Mouse (Mus musculus): Measurements from ENCODE around the gene Slc50a1. TPM values are rescaled to one million over a fixed set of nuclear protein-coding genes. Genes with fewer than 3 reads are reported as not detected.

The Slc50a1 gene
- polyA plus RNA-seq, 1 experiment from 2014 or later: 88.3 TPM

DNA sequence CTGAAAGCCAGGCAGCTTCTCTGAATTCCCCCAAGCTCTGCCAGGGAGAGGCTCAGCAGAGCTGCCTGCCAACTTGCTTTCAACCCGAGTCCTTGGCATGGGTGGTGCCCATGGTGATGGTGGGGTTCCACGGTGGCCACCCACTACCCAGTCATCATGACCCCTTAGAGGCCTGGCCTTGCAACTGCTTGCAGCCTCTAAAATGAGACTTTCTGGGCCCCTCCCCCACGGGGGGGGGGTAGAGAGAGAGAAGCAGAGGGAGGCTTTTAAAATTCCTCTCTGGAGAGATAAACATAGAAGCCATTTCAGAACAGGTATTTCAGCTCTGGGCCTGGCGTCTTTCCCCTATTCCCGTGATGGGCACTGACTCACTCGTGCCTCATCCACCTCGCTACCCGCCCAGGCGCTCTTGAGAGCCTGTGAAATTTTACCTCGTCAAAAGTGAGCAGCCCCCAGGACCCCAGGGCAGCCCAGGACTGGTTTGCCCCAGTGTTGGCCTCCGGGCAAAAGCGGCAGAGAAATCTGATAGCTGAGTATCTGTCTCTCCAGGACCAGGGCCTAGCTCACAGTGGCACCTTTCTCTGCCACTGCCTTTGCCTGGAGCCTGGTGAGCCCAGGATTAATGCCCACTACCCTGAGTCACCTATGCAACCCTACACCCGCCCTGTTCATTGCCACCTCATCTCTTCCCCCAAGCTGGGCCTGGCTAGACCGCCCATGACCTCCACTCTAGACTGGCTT, 7.1 kb upstream of the Slc50a1 start:
- H3K27me3 ChIP-seq: no peaks in the 10 kb centered on the region
- ATAC-seq: peak; percentile 2
- in situ Hi-C loops (cut with MboI; ENCODE audit: low pct_unique_long_range_greater_than_20kb): no loop called here
- DNase-seq (ENCODE audit: low read depth, low spot score): no peak
- CTCF ChIA-PET: interaction anchor here (0.7 to 3.5 kb wide), 8 partner anchors 9 to 32 kb away, joined by 3 to 18 read pairs (median 3); partner anchors contain the start of genes Krtcap2 and Trim46
- POLR2A ChIA-PET: interaction anchor here (0.5 to 5.1 kb wide), 6 partner anchors 9 to 176 kb away, joined by 3 to 39 read pairs (median 18); partner anchors contain the start of genes Fdps, Gm43738, Krtcap2 and Scamp3
- TF ChIP-seq CTCF (IDR thresholded peaks at IDR 0.05): no peak

DNA sequence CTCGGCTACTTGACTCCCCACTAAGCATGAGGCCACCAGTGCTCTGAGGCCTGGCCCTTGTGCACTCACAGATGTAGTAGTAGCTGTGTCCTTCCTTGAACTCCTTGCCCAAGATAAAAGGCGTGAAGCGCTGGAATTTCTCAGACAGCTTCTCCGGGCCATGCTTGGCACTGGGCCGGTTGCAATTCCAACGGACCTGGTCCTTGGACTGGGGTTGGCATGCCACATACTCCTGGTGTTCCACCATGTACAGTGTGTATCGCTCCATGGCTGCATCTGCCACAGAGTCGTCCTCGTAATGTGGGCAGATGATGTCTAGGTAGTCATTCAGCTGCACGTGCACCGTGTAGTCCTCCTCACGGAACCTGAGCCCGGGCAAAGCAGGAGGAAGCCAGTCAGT, 5.7 kb upstream of the Slc50a1 start:
- no peaks in the 10 kb centered on the region for H3K27me3 ChIP-seq
- TF ChIP-seq CTCF (IDR thresholded peaks at IDR 0.05): no peak
- DNase-seq (ENCODE audit: low read depth, low spot score) (no peak), ATAC-seq (no peak)
- POLR2A ChIA-PET: interaction anchor here (5.1 kb wide), 1 partner anchor 12 kb away, joined by 31 read pairs; no protein-coding TSS in a partner anchor
- in situ Hi-C loops (cut with MboI; ENCODE audit: low pct_unique_long_range_greater_than_20kb): no loop called here
- CTCF ChIA-PET: no interaction called here

DNA sequence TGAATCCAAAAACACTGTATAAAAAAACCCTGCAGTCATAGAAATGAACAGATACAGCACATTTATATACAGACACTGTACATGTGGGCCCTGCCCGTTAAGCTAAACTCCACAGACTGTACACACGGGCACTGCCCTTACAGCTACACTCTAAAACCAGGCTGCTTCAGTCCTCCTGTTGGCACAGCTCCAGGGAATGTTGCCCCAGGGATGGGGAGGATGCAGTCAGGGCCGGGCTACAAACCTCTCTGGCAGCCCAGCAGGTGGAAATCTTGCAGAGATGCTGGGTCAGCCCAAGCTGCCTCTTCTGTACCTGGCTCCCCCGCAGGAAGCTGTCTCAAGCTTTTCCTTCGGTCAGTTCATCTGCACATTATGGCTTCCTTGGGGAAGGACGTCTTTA, 1.4 kb upstream of the Slc50a1 start:
- DNase-seq (ENCODE audit: low read depth, low spot score): no peak
- ATAC-seq: no peak
- TF ChIP-seq CTCF (IDR thresholded peaks at IDR 0.05): no peak
- ChIA-PET CTCF (interaction anchor here (0.9 to 4.0 kb wide), 7 partner anchors 8 to 40 kb away, joined by 3 to 35 read pairs (median 4); partner anchors contain the start of genes Efna1, Krtcap2 and Trim46), POLR2A (interaction anchor here (0.6 to 1.9 kb wide), 4 partner anchors 23 to 51 kb away, joined by 3 to 5 read pairs (median 4); partner anchors contain the start of gene Efna3)
- no peaks in the 10 kb centered on the region for H3K27me3 ChIP-seq
- in situ Hi-C loops (cut with MboI; ENCODE audit: low pct_unique_long_range_greater_than_20kb): no loop called here

DNA sequence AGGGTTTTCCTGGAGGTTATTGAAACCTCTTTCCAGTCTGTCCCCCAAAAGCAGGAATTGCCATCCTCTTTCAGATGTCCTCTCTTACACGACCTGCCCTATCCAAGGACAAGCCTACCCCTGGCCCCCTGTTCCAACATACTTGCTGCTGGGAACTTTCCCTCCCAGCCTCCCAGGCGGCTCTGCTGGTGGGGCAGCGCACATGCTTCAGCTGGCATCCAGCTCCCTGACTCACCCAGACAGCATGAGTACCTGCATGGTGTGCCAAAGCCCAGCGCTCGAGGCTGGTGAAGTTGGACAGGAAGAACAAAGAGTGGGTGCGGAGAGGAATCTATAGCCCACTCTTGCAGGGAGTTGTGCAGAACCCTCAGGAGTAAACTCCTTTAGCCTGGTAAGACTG, 521 bp upstream of the Slc50a1 start:
- ATAC-seq (peak; percentile 37), DNase-seq (ENCODE audit: low read depth, low spot score) (no peak)
- in situ Hi-C loops (cut with MboI; ENCODE audit: low pct_unique_long_range_greater_than_20kb): no loop called here
- POLR2A ChIA-PET: interaction anchor here (0.6 to 5.1 kb wide), 8 partner anchors 7 to 183 kb away, joined by 3 to 31 read pairs (median 4); partner anchors contain the start of genes Krtcap2 and Trim46
- CTCF ChIA-PET: interaction anchor here (1.0 to 4.0 kb wide), 6 partner anchors 8 to 29 kb away, joined by 3 to 35 read pairs (median 6); partner anchors contain the start of genes Krtcap2 and Trim46
- TF ChIP-seq CTCF (IDR thresholded peaks at IDR 0.05): no peak
- H3K27me3 ChIP-seq: no peaks in the 10 kb centered on the region

DNA sequence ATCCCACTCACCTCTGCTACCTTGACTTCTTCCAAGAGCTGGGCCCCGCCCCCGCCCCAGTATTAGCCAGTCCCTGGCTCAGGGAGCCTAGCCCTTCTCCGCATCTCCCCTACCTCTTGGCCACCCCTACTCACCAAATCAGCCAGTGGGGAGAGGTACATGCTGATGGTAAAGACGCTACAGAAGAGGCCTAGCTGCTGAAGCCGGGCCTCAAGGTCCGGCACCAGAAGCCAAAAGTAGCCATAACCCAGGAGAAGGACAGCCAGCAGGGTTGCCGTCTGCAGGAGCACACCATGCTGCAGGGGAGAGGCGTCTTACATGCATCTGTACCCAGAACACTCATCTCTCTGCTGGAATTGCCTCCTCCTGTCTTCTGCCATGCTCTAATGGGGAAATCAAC, 1.5 kb downstream of the Slc50a1 start:
- CTCF ChIA-PET: interaction anchor here (0.6 to 4.0 kb wide), 4 partner anchors 9 to 23 kb away, joined by 3 to 35 read pairs (median 3); partner anchors contain the start of genes Krtcap2 and Trim46
- POLR2A ChIA-PET: interaction anchor here (0.7 to 5.1 kb wide), 4 partner anchors 9 to 24 kb away, joined by 3 to 31 read pairs (median 4); no protein-coding TSS in a partner anchor
- in situ Hi-C loops (cut with MboI; ENCODE audit: low pct_unique_long_range_greater_than_20kb): no loop called here
- ATAC-seq: no peak
- TF ChIP-seq CTCF (IDR thresholded peaks at IDR 0.05): no peak
- no peaks in the 10 kb centered on the region for H3K27me3 ChIP-seq
- DNase-seq (ENCODE audit: low read depth, low spot score): no peak

DNA sequence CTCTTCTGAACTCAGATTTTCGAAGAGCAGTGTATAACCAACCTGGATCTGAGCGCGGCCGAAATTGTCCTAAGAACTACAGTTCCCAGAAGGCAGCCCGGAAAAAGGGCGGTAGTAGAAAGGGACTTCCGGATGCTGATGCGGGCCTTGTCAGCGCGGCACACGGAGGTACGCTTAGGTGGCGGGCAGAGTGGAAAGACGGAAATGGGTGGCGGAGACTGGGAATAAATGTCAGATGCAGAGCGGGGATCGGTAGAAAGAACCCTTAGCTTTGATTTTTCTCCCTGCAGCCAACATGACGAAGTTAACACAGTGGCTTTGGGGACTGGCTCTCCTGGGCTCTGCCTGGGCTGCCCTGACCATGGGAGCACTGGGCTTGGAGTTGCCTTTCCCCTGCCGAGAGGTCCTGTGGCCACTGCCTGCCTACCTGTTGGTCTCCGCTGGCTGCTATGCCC, 3.9 kb downstream of the Slc50a1 start:
- TF ChIP-seq CTCF (IDR thresholded peaks at IDR 0.05): no peak
- H3K27me3 ChIP-seq: no peaks in the 10 kb centered on the region
- peak; percentile 74 for ATAC-seq
- in situ Hi-C loops (cut with MboI; ENCODE audit: low pct_unique_long_range_greater_than_20kb): no loop called here
- ChIA-PET CTCF (interaction anchor here (0.8 to 1.2 kb wide), 7 partner anchors 13 to 51 kb away, joined by 3 to 4 read pairs (median 3); partner anchors contain the start of genes Krtcap2 and Trim46), POLR2A (interaction anchor here (0.5 to 5.1 kb wide), 5 partner anchors 12 to 151 kb away, joined by 3 to 31 read pairs (median 4); partner anchors contain the start of genes Krtcap2 and Trim46)
- DNase-seq (ENCODE audit: low read depth, low spot score): no peak

DNA sequence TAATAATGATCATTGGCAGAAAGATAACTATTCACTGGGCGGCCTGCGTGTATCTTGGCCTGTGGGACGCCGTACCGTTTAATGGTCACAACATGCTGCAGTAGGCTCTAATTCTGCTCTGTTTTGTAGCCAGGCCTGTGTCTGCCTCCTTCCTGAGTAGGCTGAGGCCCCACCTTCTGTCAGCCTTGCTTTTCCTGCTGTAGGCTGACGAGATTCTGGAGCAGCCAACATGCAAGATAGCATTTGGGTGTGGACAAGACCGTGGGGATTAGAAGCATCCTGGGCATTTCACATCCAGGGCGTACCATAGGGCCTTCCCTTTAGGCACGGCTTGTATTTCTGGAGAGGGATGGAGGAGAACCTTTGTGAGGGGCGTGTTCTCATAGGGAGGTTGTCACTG, 8.0 kb downstream of the Slc50a1 start:
- ATAC-seq (no peak), DNase-seq (ENCODE audit: low read depth, low spot score) (no peak)
- H3K27me3 ChIP-seq: peaks cover 19% of the 10 kb centered on the region
- ChIA-PET CTCF (interaction anchor here (1.1 to 1.4 kb wide), 2 partner anchors 10 to 11 kb away, joined by 4 read pairs; no protein-coding TSS in a partner anchor), POLR2A (no interaction called here)
- TF ChIP-seq CTCF (IDR thresholded peaks at IDR 0.05): no peak
- in situ Hi-C loops (cut with MboI; ENCODE audit: low pct_unique_long_range_greater_than_20kb): no loop called here

DNA sequence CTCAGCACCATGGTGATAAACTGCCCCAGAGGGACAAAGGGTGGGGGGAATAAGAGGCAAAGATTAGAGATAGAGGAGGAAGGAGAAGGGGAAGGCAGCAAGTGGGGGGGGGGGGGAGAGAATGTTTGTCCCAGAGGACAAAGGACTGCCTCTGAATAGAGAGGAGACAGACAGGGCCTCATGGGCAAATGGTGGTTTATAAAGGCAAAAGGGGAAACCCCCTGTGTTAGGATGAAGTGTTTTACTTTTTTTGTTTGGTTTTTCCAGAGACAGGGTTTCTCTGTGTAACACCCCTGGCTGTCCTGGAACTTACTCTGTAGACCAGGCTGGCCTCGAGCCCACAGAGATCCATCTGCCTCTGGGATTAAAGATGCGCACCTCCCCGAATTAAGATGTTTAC, 10.2 kb downstream of the Slc50a1 start:
- ATAC-seq (no peak), DNase-seq (ENCODE audit: low read depth, low spot score) (no peak)
- ChIA-PET CTCF (no interaction called here), POLR2A (no interaction called here)
- in situ Hi-C loops (cut with MboI; ENCODE audit: low pct_unique_long_range_greater_than_20kb): no loop called here
- TF ChIP-seq CTCF (IDR thresholded peaks at IDR 0.05): no peak
- peaks cover 20% of the 10 kb centered on the region for H3K27me3 ChIP-seq

DNA sequence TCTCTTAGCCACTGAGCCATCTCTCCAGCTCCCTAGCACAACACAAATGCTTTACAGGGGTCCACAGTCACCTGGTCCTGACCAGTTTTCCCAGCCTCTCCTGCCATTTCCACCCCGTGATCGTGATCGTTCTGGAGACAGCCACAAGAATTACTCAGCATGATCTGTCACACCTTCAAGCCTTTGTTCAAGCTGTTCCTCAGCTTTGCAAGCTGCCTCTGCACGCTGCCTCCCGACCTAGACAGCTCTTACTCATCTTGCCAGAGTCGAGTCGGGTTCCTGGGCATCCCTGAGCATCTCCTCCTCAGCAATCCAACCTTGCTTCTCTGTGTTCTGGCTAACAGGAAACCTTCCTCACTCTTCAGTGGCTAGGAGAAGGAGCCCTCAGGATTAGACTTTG, 11.3 kb downstream of the Slc50a1 start, which contains the start of gene Dpm3:
Dpm3 (plus strand) TSS at position 283 of the 400 bp plus-strand sequence.
- ATAC-seq (no peak), DNase-seq (ENCODE audit: low read depth, low spot score) (no peak)
- H3K27me3 ChIP-seq: peaks cover 20% of the 10 kb centered on the region
- CTCF ChIA-PET: interaction anchor here (1.4 to 5.0 kb wide), 3 partner anchors 9 to 23 kb away, joined by 5 to 25 read pairs (median 22); partner anchors contain the start of genes Efna1, Krtcap2 and Trim46
- no peak for TF ChIP-seq CTCF (IDR thresholded peaks at IDR 0.05)
- in situ Hi-C loops (cut with MboI; ENCODE audit: low pct_unique_long_range_greater_than_20kb): no loop called here
- POLR2A ChIA-PET: interaction anchor here (1.2 kb wide), 2 partner anchors 9 to 10 kb away, joined by 3 read pairs; no protein-coding TSS in a partner anchor

DNA sequence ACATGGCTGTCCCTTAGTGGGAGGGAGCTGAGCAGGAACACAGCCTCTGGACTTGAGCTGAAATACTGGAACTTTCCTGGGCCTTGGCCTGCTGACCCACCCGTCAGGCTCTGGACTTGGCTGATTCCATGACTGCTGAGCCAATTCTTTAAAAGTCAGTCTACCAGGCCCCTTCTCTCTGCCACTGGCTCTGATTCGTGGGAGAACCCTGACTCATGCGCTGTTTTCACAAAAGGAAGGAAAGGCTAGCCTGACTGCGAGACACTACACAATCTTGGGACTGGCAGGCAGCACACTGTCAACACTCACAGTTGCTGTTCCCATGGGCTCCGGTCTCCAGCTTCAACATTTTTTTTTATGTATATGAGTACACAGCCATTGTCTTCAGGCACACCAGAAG, 14.2 kb downstream of the Slc50a1 start:
- TF ChIP-seq CTCF (IDR thresholded peaks at IDR 0.05): no peak
- ChIA-PET POLR2A (no interaction called here), CTCF (interaction anchor here (1.1 to 5.0 kb wide), 4 partner anchors 10 to 30 kb away, joined by 3 to 25 read pairs (median 12); partner anchors contain the start of genes Efna1, Krtcap2 and Trim46)
- ATAC-seq (no peak), DNase-seq (ENCODE audit: low read depth, low spot score) (no peak)
- in situ Hi-C loops (cut with MboI; ENCODE audit: low pct_unique_long_range_greater_than_20kb): no loop called here
- H3K27me3 ChIP-seq: peaks cover 20% of the 10 kb centered on the region
